Mouse (Mus musculus): ENCODE results near the gene Slc17a1. TPM values are rescaled to one million over a fixed set of nuclear protein-coding genes. Genes with fewer than 3 reads are reported as not detected.

The Slc17a1 gene
- total RNA-seq, 2 experiments from 2014 or later: not detected

- intact Hi-C loops (cut with DNase I): no loop called here
Measured at GRCm38 (mm10) chr13:23887026-23887725, 19.6 kb downstream of the Slc17a1 start.

GRCm38 (mm10) chr13:23889011-23889605 lies 21.6 kb downstream of the Slc17a1 start:
- no peak for DNase-seq
- intact Hi-C loops (cut with DNase I): no loop called here

More at GRCm38 (mm10) chr13:23887026-23887725, 19.6 kb downstream of the Slc17a1 start:
- no peak for DNase-seq

GRCm38 (mm10) chr13:23892592-23893268 lies 25.2 kb downstream of the Slc17a1 start:
- no peak for DNase-seq
- intact Hi-C loops (cut with DNase I): no loop called here

GRCm38 (mm10) chr13:23893269-23893593 lies 25.7 kb downstream of the Slc17a1 start:
- intact Hi-C loops (cut with DNase I): no loop called here
- DNase-seq: no peak

- no peak for DNase-seq
- intact Hi-C loops (cut with DNase I): no loop called here
Measured at GRCm38 (mm10) chr13:23898242-23898641, 30.7 kb downstream of the Slc17a1 start.

GRCm38 (mm10) chr13:23906906-23907305 lies 39.4 kb downstream of the Slc17a1 start:
- intact Hi-C loops (cut with DNase I): no loop called here
- no peak for DNase-seq

- no peak for DNase-seq
- intact Hi-C loops (cut with DNase I): no loop called here
Measured at GRCm38 (mm10) chr13:23910121-23910520, 42.6 kb downstream of the Slc17a1 start.

- intact Hi-C loops (cut with DNase I): no loop called here
- no peak for DNase-seq
Measured at GRCm38 (mm10) chr13:23911335-23911734, 43.8 kb downstream of the Slc17a1 start.

GRCm38 (mm10) chr13:23913791-23914306 lies 46.3 kb downstream of the Slc17a1 start:
- intact Hi-C loops (cut with DNase I): no loop called here

GRCm38 (mm10) chr13:23914376-23915167 lies 47.0 kb downstream of the Slc17a1 start, which contains the start of gene Slc17a4:
Slc17a4 (minus strand) TSS chr13:23915009.
- intact Hi-C loops (cut with DNase I): no loop called here
- DNase-seq: no peak

More at GRCm38 (mm10) chr13:23913791-23914306, 46.3 kb downstream of the Slc17a1 start:
- DNase-seq: no peak

GRCm38 (mm10) chr13:23916132-23916531 lies 48.6 kb downstream of the Slc17a1 start:
- DNase-seq: no peak
- intact Hi-C loops (cut with DNase I): no loop called here

- intact Hi-C loops (cut with DNase I): no loop called here
- no peak for DNase-seq
Measured at GRCm38 (mm10) chr13:23917674-23918073, 50.1 kb downstream of the Slc17a1 start.

GRCm38 (mm10) chr13:23925792-23926191 lies 58.2 kb downstream of the Slc17a1 start:
- DNase-seq: no peak
- intact Hi-C loops (cut with DNase I): no loop called here

GRCm38 (mm10) chr13:23928637-23929036 lies 61.1 kb downstream of the Slc17a1 start:
- intact Hi-C loops (cut with DNase I): no loop called here
- no peak for DNase-seq

GRCm38 (mm10) chr13:23930461-23930860 lies 62.9 kb downstream of the Slc17a1 start:
- intact Hi-C loops (cut with DNase I): no loop called here
- DNase-seq: no peak

- no peak for DNase-seq
- intact Hi-C loops (cut with DNase I): no loop called here
Measured at GRCm38 (mm10) chr13:23930904-23931303, 63.4 kb downstream of the Slc17a1 start.

- intact Hi-C loops (cut with DNase I): no loop called here
Measured at GRCm38 (mm10) chr13:23933421-23934210, 66.1 kb downstream of the Slc17a1 start, which contains the start of gene Hist1h2ba. Hist1h2ba (minus strand) TSS chr13:23934156.

GRCm38 (mm10) chr13:23934211-23934520 lies 66.6 kb downstream of the Slc17a1 start, which contains the start of gene Hist1h2aa:
Hist1h2aa (plus strand) TSS chr13:23934462.
- intact Hi-C loops (cut with DNase I): no loop called here
- no peak for DNase-seq

More at GRCm38 (mm10) chr13:23933421-23934210, 66.1 kb downstream of the Slc17a1 start, which contains the start of gene Hist1h2ba:
- no peak for DNase-seq

- no peak for DNase-seq
- intact Hi-C loops (cut with DNase I): no loop called here
Measured at GRCm38 (mm10) chr13:23938699-23939098, 71.1 kb downstream of the Slc17a1 start.

- intact Hi-C loops (cut with DNase I): no loop called here
- DNase-seq: no peak
Measured at GRCm38 (mm10) chr13:23940291-23940690, 72.7 kb downstream of the Slc17a1 start.
